33 mouse cellular contexts compared by ENCODE assay signal in the genomic region with DNA sequence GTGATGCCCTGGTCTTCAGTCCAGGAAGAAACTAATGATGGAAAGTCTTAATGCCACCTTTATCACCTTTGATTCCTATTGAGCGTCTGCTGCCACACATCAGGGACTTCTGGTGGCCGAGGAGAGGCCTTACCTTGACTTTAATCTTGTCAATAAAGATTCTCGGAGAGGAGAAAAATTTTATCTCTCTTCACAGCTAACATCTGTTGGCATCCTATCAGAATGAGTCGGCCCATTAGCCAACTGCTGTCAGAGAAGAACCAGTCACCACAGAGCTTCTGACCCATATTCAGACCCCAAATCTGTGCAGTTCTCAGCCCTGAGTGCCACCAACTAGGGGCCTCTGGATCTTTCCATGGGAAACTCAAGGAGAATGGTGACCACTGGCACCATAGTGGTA.
"Had no signal": no experiment of that assay in that cellular context is flagged by ENCODE, and none has a peak within 500 bp of the region (broad histone marks: within the 10 kb centered on the region; RNA-seq: fewer than 3 reads in every experiment).

No protein-coding gene starts in this region.

- ATAC-seq: hindbrain, embryonic 16.5 days; hindbrain, postnatal 0 days; inflammation-experienced regulatory T-cells, adult 6 months; intestine, embryonic 15.5 days; intestine, embryonic 16.5 days; intestine, postnatal 0 days had no signal

- H3K9me3 ChIP-seq: heart, embryonic 12.5 days; heart, embryonic 13.5 days; heart, embryonic 15.5 days; hindbrain, embryonic 10.5 days; hindbrain, embryonic 12.5 days; hindbrain, embryonic 13.5 days; hindbrain, embryonic 15.5 days; intestine, embryonic 15.5 days; kidney, embryonic 15.5 days had no signal

- H3K4me3 ChIP-seq: heart, embryonic 12.5 days; heart, embryonic 13.5 days; heart, embryonic 15.5 days; hindbrain, embryonic 10.5 days; hindbrain, embryonic 12.5 days; hindbrain, embryonic 13.5 days; hindbrain, embryonic 15.5 days; intestine, embryonic 15.5 days; kidney, embryonic 15.5 days; layer of hippocampus, adult 2 months; left cerebral cortex, adult 2 months had no signal

- H3K27ac ChIP-seq: heart, embryonic 13.5 days; heart, embryonic 15.5 days; hindbrain, embryonic 10.5 days; hindbrain, embryonic 12.5 days; hindbrain, embryonic 13.5 days; hindbrain, embryonic 14.5 days; hindbrain, embryonic 15.5 days; hindbrain, postnatal 0 days; intestine, embryonic 15.5 days; kidney, embryonic 15.5 days; kidney, postnatal 0 days; layer of hippocampus, adult 2 months; left cerebral cortex, adult 2 months had no signal

- H3K27me3 ChIP-seq: heart, embryonic 12.5 days; heart, embryonic 13.5 days; heart, embryonic 15.5 days; hindbrain, embryonic 12.5 days; hindbrain, embryonic 13.5 days; hindbrain, embryonic 15.5 days; intestine, embryonic 15.5 days; kidney, embryonic 15.5 days had no signal

- H3K36me3 ChIP-seq: heart, embryonic 12.5 days; heart, embryonic 13.5 days; heart, embryonic 15.5 days; hindbrain, embryonic 10.5 days; hindbrain, embryonic 12.5 days; hindbrain, embryonic 13.5 days; hindbrain, embryonic 15.5 days; intestine, embryonic 15.5 days; kidney, embryonic 15.5 days had no signal

- DNase-seq: heart, postnatal 10 days; heart, postnatal 14 days; heart, postnatal 4 days; kidney, adult 11 months; kidney, adult 18-20 months; kidney, adult 2 months; kidney, adult 8-10 months; kidney, adult 9 months; kidney, postnatal 10 days; kidney, postnatal 14 days; kidney, postnatal 25 days; kidney, postnatal 36 days; kidney, postnatal 4 days; layer of hippocampus, adult 9-11 months; layer of hippocampus, postnatal 36 days had no signal

- H3K9ac ChIP-seq: heart, embryonic 12.5 days; heart, embryonic 13.5 days; heart, embryonic 15.5 days; hindbrain, embryonic 12.5 days; hindbrain, embryonic 13.5 days; hindbrain, embryonic 14.5 days; hindbrain, embryonic 15.5 days; intestine, embryonic 15.5 days; kidney, embryonic 15.5 days had no signal

- H3K4me1 ChIP-seq: heart, embryonic 12.5 days; heart, embryonic 13.5 days; heart, embryonic 15.5 days; hindbrain, embryonic 10.5 days; hindbrain, embryonic 12.5 days; hindbrain, embryonic 13.5 days; hindbrain, embryonic 15.5 days; intestine, embryonic 15.5 days; kidney, embryonic 15.5 days had no signal
